Mouse (Mus musculus) kidney, embryonic 14.5 days (tissue): Measurements from ENCODE around the gene Olfr138. TPM values are rescaled to one million over a fixed set of nuclear protein-coding genes. Genes with fewer than 3 reads are reported as not detected.

Source experiments
- ATAC-seq: fragments of 200-750 bp; cut with Nextera tagmentation; 2 replicates; pipeline ENCODE4 v1.8.0; 2017; ENCODE audit warnings: moderate number of reproducible peaks, mild to moderate bottlenecking, moderate TSS enrichment, moderate library complexity; ENCODE audit not compliant: low FRiP score, low TSS enrichment
- H3K27ac ChIP-seq: fragments of 300-500 bp; sonication (generic); 2 replicates; pipeline ENCODE4 v1.5.1; 2014; ENCODE audit warnings: low read depth, mild to moderate bottlenecking, low read length, moderate library complexity, mixed read lengths
- H3K27me3 ChIP-seq: fragments of 300-500 bp; sonication (generic); 2 replicates; pipeline ENCODE4 v1.6.1; 2014; ENCODE audit warnings: mild to moderate bottlenecking, low read length; ENCODE audit not compliant: control insufficient read depth, insufficient read depth
- H3K36me3 ChIP-seq: fragments of 300-500 bp; sonication (generic); 2 replicates; pipeline ENCODE4 v1.6.1; 2014; ENCODE audit warnings: low read length, mixed read lengths; ENCODE audit not compliant: control insufficient read depth, insufficient read depth
- H3K4me1 ChIP-seq: fragments of 300-500 bp; sonication (generic); 2 replicates; pipeline ENCODE4 v1.6.1; 2014; ENCODE audit warnings: low read length, mixed read lengths; ENCODE audit not compliant: control insufficient read depth, insufficient read depth
- H3K4me2 ChIP-seq: fragments of 300-500 bp; sonication (generic); replicated peaks from 2 replicates; pipeline ENCODE4 v1.6.1; 2014; ENCODE audit warnings: low read depth, mild to moderate bottlenecking, low read length
- H3K4me3 ChIP-seq: fragments of 300-500 bp; sonication (generic); 2 replicates; pipeline ENCODE4 v1.5.1; 2014; ENCODE audit warnings: mild to moderate bottlenecking, low read length
- H3K9ac ChIP-seq: fragments of 300-500 bp; sonication (generic); 2 replicates; pipeline ENCODE4 v1.6.1; 2014; ENCODE audit warnings: low read depth, mild to moderate bottlenecking, low read length, moderate library complexity
- H3K9me3 ChIP-seq: fragments of 300-500 bp; sonication (generic); 2 replicates; pipeline ENCODE4 v1.6.1; 2016; ENCODE audit warnings: low read length; ENCODE audit not compliant: control insufficient read depth
- WGBS: fragments of 180-500 bp; shearing (Covaris S2); extraction: QIAGEN DNeasy Blood & Tissue Kit; methylation state at CpG from one replicate; pipeline ENCODE4 v1.1.7; 2014; 5-methylcytosine and 5-hydroxymethylcytosine counted together
- polyA plus RNA-seq: library from polyadenylated mRNA; unstranded; fragments of >200 nt; fragmentation: Nextera tagmentation; extraction: Ambion mirVana; gene quantifications from 2 replicates; pipeline ENCODE4 v1.2.1, GENCODE M21; 2014

Gene Olfr138
- polyA plus RNA-seq, result not detected in 2 replicates

- no peak for ATAC-seq
- H3K9ac ChIP-seq, result no peak within 1 kb of the TSS
- no peaks in the 10 kb centered on the region for H3K27me3 ChIP-seq
- H3K4me3 ChIP-seq, result no peak within 1 kb of the TSS
- H3K4me1 ChIP-seq, result no peaks in the 10 kb centered on the region
- no peaks in the 10 kb centered on the region for H3K9me3 ChIP-seq
- H3K36me3 ChIP-seq, result no peaks in the 10 kb centered on the region
- no peak within 1 kb of the TSS for H3K4me2 ChIP-seq
- no peak within 1 kb of the TSS for H3K27ac ChIP-seq
- WGBS, result 78% methylated on average over 1 of the region's 1 CpGs
Measured at GRCm38 (mm10) chr17:38260735-38261134, at the start of gene Olfr138. Olfr138 (plus strand) TSS chr17:38261035.

GRCm38 (mm10) chr17:38307470-38307869 is 46.6 kb downstream of the Olfr138 start, which contains the start of gene Olfr137:
Olfr137 (minus strand) TSS chr17:38307570.
- Histone ChIP-seq H3K4me2 (no peak within 1 kb of the TSS), H3K9me3 (no peaks in the 10 kb centered on the region), H3K36me3 (no peaks in the 10 kb centered on the region), H3K4me3 (no peak within 1 kb of the TSS), H3K4me1 (no peaks in the 10 kb centered on the region), H3K27ac (no peak within 1 kb of the TSS), H3K9ac (no peak within 1 kb of the TSS), H3K27me3 (no peaks in the 10 kb centered on the region)
- ATAC-seq, result no peak

Other genes starting within 250 kb of the Olfr138 start
- not detected in 2 replicates for gene Olfr129, start 201.0 kb upstream of the Olfr138 start, polyA plus RNA-seq
- not detected in 2 replicates for gene Olfr130, start 197.1 kb upstream of the Olfr138 start, polyA plus RNA-seq
- gene Olfr131, start 172.3 kb upstream of the Olfr138 start, polyA plus RNA-seq, result not detected in 2 replicates
- not detected in 2 replicates for gene Olfr132, start 126.5 kb upstream of the Olfr138 start, polyA plus RNA-seq
- gene Olfr133, start 115.8 kb upstream of the Olfr138 start, polyA plus RNA-seq, result not detected in 2 replicates
- gene Olfr134, start 89.6 kb upstream of the Olfr138 start, polyA plus RNA-seq, result not detected in 2 replicates
- gene Olfr135, start 56.7 kb upstream of the Olfr138 start, polyA plus RNA-seq, result not detected in 2 replicates
- gene Olfr137, start 46.5 kb downstream of the Olfr138 start, polyA plus RNA-seq, result not detected in 2 replicates
- not detected in 2 replicates for gene Olfr136, start 68.8 kb downstream of the Olfr138 start, polyA plus RNA-seq
- gene Esp36, start 159.2 kb downstream of the Olfr138 start, polyA plus RNA-seq, result not detected in 2 replicates